Mouse (Mus musculus) common myeloid progenitor, adult 5-6 weeks (primary cell): ENCODE data around the gene Sept9. TPM values are rescaled to one million over a fixed set of nuclear protein-coding genes. Genes with fewer than 3 reads are reported as not detected.
"Not testable (repeated sequence)": the region's sequence is repeated elsewhere in the genome, so short reads cannot be mapped to it uniquely, and the experiment has no call there.

ENCODE experiments used
- ATAC-seq: replicated peaks from 2 replicates; pipeline ENCODE4 v1.8.0; 2016; ENCODE audit warnings: low read depth, mild to moderate bottlenecking, moderate TSS enrichment, inconsistent platforms; ENCODE audit not compliant: poor library complexity, severe bottlenecking
- total RNA-seq: library from RNA; stranded (forward); fragments of 200-1000, 187-1606 nt; gene quantifications from 2 replicates; pipeline ENCODE4 v1.2.3, GENCODE M21; 2017

Sept9 gene
- total RNA-seq, 1 experiment from 2014 or later = 123 TPM

DNA sequence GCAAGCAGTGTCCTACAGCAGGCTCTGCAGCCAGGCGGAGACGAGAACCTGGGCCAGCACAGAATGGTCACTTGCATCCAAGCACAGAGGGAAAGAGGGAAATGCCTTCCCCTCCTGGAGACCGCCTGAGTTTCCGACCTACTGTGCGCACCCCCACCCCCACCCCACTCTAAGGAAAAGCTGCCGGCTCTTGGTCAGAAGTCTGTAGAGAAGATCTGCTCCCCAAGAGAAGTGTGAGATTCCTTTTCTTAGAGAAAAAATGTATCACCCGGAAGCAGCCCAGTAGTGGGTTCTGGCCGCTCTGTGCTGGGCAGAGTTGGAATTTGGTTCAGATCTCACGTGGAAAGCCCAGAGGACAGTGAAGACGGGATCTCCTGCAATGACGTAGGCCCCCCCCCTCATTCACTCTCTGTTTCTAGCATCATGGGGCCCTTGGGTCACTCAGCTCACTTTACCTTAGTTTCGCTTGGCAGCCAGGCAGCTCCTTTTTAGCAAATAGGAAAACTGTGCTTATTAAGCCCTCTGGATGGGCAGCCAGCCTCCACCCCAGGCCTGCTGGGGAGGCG is 133.8 kb downstream of the Sept9 start:
- ATAC-seq = no peak

DNA sequence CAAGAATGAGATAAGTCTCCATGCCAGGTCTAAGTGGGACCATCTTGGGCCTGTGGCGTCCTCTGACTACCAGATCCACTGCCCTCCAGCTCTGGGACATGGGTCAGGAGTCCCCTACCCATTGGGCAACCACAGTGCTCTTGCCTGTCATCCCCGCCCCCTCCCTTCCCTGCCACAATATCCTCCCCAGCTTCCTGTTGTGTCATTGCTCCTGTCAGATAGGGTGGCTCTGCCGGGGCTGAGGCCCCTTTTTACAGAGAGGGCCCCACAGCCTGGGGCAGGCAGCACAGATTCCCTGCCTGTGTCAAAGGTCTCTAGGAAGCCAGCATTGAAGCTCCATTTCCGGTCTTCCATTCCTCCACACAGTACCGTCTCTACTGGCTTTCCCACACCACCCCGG is 134.6 kb downstream of the Sept9 start:
- peak; percentile 54 for ATAC-seq

DNA sequence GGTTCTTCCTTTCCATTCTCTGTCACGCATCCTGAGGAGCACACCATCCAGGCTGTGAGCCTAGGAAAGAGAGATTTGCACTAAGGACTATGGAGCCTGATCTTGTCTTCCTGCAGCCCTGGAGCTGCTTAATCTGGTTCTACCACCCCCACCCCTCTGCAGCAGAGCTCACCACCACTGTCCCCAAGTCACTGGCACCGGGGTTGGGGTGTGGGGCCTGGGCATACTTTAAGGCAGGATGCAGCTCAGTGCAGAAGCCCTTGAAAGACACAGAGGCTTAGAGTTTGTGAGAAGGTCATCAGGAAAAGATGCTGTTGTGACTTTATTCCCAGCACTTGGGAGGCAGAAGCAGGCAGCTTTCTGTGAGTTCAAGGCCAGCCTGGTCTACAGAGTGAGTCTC is 135.7 kb downstream of the Sept9 start:
- no peak for ATAC-seq

DNA sequence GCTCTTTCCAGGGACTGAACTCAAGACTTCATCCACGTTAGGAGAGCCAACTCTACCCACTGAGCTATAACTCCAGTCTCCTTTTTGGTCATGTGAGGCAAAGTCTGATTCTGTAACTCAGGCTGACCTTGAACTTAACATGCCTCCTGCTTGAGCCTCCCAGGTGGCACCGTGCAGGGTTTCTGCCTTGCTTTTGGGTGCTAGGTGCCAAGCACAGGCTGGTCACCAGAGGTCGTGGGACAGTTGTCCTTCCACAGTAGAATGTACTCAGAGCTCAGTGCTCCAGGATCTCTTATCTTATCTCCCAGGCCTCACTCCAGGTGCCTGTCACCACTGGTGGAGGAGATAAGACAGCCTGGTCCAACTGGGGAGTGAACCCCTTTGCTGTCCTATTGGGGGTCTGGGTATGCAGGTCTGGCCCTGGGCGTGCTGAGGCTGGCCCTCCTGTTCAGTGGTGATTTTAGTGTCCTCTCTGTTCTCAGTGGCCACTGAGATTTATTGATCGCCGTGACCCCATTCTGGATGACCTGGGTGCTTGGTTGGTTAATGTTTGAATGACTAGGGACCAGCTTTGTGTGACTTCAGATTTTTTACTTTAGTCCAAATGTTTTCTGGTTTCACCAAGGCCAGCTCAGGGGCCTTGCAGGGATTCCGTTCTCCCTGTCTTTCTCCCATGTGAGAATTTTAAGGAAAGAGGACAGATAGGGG is 136.8 kb downstream of the Sept9 start:
- ATAC-seq = no peak

DNA sequence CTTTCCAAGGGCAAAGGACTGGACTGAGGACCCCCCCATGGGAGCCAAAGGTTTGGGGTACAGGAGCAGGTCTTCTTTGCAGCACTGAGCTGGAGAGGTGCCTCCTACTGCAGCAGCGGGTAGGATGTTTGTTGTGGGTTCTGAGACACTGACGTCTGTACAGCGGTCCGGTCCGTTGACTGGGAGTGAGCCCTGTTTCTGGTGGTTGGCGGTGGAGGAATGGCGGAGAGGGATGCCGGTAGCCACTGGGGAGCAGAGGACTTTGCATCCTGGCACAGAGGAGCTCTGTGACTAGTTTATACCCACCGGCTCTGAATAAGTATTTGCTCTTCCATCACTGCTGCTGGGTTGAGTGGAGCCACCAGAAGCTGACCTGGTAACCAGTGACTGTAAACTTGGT is 138.3 kb downstream of the Sept9 start:
- no peak for ATAC-seq

DNA sequence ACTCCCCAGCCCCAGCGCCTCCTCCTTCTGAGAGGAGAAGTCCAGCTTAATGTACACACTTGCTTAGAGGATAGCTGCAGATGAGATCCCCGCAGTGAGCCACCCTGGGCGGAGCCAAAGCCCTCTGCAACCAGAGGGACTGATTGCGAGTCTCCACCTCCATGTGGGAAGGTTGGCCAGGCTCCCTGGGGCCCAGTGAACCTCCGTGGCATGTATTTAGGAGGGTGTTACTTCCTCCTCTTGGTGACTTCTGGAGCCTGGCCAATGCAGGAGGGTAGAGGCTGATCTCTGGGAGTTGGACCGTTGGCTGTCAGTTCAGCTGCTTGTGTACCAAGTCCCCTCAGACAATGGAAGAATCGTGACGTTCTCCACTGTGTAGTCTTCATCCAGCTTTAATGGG is 139.0 kb downstream of the Sept9 start:
- ATAC-seq = peak; percentile 85

DNA sequence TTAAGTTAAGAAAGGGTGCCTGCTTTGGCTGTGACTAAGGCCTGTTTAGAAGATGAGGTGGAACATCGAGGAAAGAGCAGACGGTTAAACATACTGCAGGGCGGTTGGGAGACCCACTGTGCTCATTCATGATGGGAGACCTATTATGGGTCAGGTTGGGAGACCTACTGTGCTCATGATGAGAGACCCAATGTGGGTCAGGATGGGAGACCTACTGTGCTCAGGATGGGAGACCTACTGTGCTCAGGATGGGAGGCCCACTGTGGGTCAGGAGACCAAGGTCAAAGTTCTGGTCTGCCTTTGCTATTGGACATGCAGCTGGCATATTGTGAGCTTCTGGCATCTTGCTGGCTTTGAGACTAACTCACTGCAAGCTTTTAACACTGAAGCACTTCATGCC is 139.6 kb downstream of the Sept9 start:
- ATAC-seq = no peak

DNA sequence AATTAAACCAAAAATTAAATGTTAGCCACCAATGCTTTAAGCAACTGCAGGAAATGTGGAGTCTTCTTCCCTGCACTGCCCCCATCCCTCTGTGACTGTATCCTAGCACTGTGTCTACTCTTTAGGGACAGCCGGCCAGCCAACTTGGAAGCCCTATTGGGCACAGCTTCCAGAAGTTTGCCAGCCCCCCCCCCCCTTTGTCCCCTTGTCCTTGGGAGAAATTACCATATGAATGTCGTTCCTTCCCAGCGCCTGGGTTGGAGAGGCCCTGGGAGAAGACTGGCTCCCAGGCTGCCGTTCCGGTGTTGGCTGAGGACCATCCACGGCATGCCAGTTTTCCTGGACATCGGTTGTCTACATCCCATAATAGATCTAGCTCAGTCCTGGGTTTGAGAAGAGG is 141.8 kb downstream of the Sept9 start:
- ATAC-seq = no peak

DNA sequence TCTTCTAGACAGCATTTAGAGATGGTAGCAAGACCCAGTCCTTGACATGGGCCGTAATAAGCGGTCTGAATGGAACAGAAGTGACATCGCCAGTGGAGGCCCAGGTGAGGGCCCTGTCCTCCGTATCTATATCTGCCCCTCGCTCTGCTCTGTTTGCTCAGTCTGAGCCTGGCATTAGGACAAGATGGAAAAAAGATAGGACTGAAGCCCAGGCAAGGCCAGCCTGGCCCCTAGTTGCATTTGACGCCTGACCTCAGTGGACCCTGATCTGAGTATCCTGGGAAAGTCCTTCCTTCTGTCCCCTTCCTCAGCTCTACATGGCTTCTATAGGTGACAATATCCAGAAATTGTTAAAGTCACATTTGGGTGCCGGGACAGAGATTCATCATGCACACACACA is 142.6 kb downstream of the Sept9 start:
- ATAC-seq = no peak

DNA sequence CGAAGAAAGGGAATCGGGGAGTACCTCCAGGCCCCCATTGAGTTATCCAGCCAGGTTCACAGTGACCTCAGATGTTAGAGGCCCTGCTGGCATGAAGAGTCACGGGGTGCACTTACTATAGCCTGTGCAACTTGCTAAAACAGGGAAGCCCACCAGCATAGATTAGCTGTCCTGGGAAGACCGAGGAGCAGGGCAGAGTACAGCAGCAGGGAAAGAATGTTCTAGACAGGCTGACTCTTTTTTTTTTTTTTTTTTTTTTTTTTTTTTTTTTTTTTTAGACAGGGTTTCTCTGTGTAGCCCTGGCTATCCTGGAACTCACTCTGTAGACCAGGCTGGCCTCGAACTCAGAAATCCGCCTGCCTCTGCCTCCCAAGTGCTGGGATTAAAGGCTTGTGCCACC is 143.0 kb downstream of the Sept9 start:
- not testable (repeated sequence) for ATAC-seq

DNA sequence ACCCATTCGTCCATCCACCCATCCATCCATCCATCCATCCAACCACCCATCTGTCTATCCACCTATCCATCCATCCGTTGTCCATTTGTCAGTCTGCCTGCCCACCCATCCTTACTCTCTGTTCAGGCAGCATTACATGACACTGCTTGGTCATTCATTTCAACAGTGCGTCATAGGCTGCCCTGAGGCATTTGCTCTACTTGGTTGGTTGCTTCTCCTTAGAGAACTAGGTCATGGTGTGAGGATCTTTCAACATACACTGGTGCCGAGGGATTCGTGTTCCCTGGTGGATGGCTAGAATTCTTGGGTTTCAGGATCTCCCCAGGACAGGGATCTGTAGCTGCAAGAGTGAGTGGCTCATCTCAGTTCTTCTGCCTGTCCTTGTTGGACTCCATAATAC is 144.3 kb downstream of the Sept9 start:
- ATAC-seq = no peak

DNA sequence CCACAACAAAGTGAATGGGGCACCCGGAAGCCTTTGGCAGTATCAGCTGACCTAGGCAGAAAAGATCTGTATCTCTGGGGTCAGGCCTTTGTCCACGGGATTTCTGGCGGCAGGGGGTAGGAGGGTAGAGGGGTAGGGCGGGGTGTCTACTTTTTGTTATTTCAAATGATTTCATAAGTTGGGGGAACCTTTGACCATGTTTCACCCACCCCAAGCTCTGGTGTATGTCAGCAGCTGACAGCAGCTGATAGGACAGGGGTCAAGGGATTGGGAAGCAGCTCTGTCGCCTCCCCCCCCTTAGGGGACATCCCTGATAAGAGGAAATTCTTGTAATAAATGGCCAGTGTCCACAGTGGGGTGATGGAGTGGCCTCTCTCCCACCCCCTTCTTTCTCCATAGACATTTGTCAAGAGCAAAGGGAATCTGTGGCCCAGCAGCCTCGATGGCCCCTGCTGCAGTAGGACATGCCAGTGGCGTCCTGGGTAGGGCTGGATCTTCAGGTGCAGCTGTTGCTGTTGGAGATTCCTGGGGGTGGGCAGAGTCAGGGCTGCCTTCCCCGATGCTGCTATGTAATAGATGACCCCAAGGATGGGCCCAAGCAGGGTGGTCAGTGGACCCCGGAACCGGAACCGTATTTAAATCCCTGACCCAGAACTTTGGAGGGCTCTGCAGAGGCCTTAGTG is 145.0 kb downstream of the Sept9 start:
- ATAC-seq = no peak

DNA sequence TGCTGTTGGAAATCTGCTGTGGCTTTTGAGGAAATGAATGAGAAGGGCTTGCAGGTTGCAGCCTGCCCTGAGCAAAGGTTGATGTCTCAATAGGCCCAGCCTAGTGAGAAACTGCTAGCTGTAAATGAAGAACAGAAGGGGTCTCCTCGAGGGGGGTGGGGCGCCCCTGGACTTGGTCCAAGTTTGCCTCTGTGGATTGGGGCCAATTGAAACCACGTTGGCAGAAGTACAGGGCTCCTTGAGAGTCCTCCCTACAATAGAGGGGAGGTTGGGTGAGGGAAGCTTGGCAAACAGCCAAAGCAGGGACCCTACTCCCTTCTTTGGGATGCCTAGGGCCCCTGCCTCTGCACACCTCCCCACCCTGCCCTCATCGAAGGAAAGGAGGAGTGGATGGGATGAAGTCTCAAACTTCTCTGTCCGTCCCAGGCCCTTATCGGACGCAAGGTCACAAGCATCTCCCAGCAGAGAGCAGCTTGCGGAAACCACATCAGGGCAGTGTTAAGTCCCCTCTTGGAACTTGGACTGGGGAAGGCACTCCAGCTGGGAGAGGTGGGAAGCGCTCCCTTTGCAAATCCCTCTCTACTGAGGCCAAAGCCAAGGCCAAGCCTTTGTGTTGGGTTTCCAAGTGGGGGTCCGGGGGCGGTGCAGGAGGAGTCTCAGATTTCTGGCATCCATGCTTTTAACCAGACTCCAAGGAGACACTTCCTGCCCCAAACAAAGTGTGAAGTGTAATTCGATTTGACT is 145.7 kb downstream of the Sept9 start:
- no peak; the same call in 1 of the 2 replicates for ATAC-seq

DNA sequence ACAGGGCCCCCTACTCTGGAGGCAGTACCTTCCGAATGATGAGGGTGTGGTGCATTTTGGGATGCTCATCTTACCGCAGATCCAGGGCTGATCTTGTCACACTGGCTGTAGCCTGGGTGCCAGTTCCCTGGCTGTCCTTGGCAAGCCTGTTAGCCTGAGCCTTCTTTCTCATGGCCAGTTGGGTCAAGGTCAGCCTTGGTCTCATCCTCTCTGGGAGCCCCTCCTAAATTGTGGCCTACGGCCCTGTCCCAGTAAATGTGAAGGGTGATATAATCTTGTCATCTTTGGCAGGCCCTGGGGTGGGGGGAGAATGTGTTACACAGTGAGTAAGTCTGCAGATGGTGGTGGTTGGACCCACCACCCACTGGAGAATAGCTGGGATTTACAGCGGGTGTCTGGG is 147.8 kb downstream of the Sept9 start:
- no peak for ATAC-seq

DNA sequence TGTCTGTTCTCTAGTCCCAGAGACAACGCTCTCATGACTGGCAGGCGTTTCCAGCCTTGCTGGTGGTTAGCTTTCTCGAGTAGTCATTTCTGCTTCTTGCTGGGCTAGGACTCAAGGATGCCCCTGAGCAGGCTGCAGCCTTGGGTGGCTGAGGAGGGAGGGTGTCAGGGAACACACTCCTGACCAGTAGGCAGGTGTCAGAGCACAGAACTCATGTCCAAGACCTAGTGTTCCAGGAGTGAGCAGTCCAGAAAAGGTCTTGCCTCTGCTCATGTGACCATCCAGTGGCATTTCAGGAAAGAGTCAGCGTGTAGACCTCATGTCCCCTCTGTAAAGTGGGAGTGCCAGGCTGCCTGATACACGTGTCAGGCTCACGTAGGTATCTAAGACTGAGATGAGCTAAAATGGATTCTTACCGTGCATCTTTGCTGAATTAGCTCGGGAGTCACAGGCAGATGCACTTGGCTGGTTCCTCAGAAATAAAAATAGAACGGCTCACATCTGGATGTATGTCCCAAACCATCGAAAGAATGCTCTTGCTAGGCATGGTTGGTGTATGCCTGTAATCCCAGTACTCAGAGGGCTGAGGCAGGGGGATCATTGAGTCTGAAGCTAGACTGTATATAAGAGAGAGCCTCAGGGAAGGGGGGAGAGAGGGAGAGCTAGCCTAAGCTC is 149.1 kb downstream of the Sept9 start:
- ATAC-seq = 0 out of 2 replicates have a peak, but pooled peaks have one; percentile 12

DNA sequence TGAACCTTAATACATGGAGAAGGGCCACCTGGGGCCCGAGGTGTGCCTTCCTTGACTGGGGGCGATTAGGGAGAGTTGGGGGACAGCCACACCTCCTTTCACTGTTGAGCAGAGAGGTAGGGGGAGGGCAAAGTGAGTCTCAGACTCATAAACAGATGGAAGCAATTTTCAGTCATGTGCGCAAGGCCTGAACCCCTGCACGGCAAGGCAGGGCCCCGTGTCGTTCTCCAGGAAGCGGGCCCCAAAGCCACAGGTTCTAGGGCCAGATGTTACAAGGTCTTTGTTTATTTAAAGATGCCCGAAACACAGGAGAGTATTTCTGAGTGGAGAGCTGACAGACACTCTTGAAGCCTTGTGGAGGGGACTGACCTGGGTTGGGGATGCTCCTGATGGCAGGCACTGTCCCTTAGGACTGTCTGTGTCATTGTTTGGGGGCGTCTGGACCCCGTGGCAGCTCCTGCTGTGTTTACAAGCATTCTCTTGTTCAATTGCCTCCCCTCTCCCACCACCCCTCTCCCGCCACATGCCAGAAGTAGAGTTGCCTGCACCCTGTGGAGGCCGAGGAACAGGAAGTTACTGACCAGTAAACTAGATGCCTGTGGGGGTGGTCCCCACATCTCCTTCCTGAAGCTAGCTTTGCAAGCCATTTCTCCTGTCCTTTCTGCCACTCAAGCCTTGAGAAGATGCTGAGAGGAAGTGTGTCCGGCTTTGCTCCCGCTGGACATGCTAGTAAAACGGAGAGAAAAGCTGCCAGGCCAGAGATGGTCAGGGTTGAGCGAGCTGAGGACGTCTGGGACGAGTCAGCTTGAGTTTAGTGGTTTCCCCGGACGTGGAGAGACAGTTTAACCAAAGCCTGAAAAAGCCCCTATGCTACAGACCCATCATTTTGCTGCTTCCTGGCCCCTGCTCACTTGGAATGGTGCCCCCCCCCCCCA is 150.2 kb downstream of the Sept9 start:
- 0 out of 2 replicates have a peak, but pooled peaks have one; percentile 15 for ATAC-seq

DNA sequence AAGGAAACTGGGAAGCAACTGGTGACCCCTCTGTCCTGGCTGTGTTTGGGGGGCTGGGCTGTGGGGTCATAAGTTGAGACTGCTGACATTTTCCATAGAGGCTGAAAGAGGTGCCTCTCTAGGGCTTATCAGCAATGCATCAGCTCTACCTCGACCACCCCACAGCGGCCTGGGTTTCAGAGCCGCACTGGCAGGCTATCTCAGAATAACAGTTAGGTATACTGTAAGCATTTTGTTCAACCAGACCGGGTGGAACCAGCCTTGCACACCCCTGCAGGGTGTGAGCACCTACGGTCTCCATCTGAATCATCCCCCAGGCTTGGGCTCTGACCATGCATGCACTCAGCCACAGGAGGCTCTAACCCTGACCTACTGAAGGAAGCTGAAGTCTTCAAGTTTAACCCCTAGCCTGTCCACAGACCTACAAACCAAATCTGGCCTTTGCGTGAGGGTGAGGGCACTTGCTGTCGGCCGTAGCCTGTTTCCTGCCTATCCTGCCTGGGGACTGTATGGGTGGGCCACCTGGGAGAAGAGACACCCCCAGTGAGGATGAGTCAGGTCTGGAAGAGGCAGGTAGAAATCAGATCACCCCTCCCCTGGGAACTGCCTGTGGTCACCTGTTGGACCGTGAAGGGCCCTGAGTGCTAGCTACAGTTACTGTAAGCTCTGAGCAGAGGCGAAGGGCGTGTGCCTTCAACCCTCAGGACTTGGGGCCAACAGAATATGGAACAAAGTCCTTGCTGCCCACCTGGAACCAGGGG is 151.2 kb downstream of the Sept9 start:
- 0 out of 2 replicates have a peak, but pooled peaks have one; percentile 18 for ATAC-seq

DNA sequence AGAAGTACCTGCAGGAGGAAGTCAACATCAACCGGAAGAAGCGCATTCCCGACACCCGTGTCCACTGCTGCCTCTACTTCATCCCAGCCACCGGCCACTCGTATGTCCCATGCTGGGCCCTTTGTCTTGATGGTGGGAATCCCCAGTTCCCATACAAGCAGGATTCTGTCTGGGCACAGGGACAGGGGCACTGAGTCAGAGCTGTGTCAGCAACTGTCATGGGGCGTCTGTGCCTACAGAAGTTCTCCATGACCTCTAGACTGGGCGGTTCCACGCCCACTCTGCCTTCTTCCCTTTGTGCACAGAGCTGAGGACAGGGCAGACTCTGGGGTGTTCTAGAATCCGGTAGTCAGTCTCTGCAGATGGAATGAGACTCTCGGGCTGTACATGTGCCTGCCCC is 153.7 kb downstream of the Sept9 start:
- ATAC-seq = no peak
